Mouse (Mus musculus): ENCODE data around the gene Vmn2r26.
"Not testable (repeated sequence)": the region's sequence is repeated elsewhere in the genome, so short reads cannot be mapped to it uniquely, and the experiment has no call there.

Vmn2r26 gene

GRCm38 (mm10) chr6:124024268-124024667 is at the start of gene Vmn2r26:
Gene Vmn2r26 (plus strand): TSS chr6:124024568.
- not testable (repeated sequence) for H3K27me3 ChIP-seq (ENCODE audit: insufficient read depth, low read length); H3K4me1 ChIP-seq (replicated peaks; ENCODE audit: low read depth, low read length); H3K4me3 ChIP-seq (replicated peaks; ENCODE audit: low read length); H3K36me3 ChIP-seq (ENCODE audit: insufficient read depth, low read length)
- peaks cover 19% of the 10 kb centered on the region for H3K9me3 ChIP-seq (ENCODE audit: low read length)

GRCm38 (mm10) chr6:124020841-124021240 is 3.5 kb upstream of the Vmn2r26 start:
- H3K9me3 ChIP-seq (ENCODE audit: low read length) = peaks cover 23% of the 10 kb centered on the region
- H3K27me3 ChIP-seq (ENCODE audit: insufficient read depth, low read length) = no peaks in the 10 kb centered on the region
- no peaks in the 10 kb centered on the region for H3K4me1 ChIP-seq (replicated peaks; ENCODE audit: low read depth, low read length)
- TF ChIP-seq NANOG (IDR thresholded peaks at IDR 0.05; ENCODE audit: borderline replicate concordance, low read length) (peak; percentile 32; the same call in 1 of the 2 replicates), CTCF (conservative IDR thresholded peaks at IDR 0.05; ENCODE audit: low read length) (no peak), POU5F1 (IDR thresholded peaks at IDR 0.05; ENCODE audit: borderline replicate concordance, low read length) (no peak)
- H3K36me3 ChIP-seq (ENCODE audit: insufficient read depth, low read length) = no peaks in the 10 kb centered on the region; the same call in 1 of the 2 replicates
- H3K4me3 ChIP-seq (replicated peaks; ENCODE audit: low read length) = no peak overlapping the region

GRCm38 (mm10) chr6:124048388-124048787 is 24.0 kb downstream of the Vmn2r26 start:
- TF ChIP-seq CTCF (conservative IDR thresholded peaks at IDR 0.05; ENCODE audit: low read length) (no peak), POU5F1 (IDR thresholded peaks at IDR 0.05; ENCODE audit: borderline replicate concordance, low read length) (no peak), NANOG (IDR thresholded peaks at IDR 0.05; ENCODE audit: borderline replicate concordance, low read length) (no peak)
- no peaks in the 10 kb centered on the region for H3K27me3 ChIP-seq (ENCODE audit: insufficient read depth, low read length)
- no peaks in the 10 kb centered on the region for H3K9me3 ChIP-seq (ENCODE audit: low read length)
- no peak overlapping the region for H3K4me3 ChIP-seq (replicated peaks; ENCODE audit: low read length)
- no peaks in the 10 kb centered on the region for H3K36me3 ChIP-seq (ENCODE audit: insufficient read depth, low read length)
- H3K4me1 ChIP-seq (replicated peaks; ENCODE audit: low read depth, low read length) = no peaks in the 10 kb centered on the region

GRCm38 (mm10) chr6:124053611-124054010 is 29.2 kb downstream of the Vmn2r26 start:
- H3K4me1 ChIP-seq (replicated peaks; ENCODE audit: low read depth, low read length); H3K27me3 ChIP-seq (ENCODE audit: insufficient read depth, low read length); H3K4me3 ChIP-seq (replicated peaks; ENCODE audit: low read length); H3K36me3 ChIP-seq (ENCODE audit: insufficient read depth, low read length); H3K9me3 ChIP-seq (ENCODE audit: low read length): not testable (repeated sequence)

GRCm38 (mm10) chr6:124102334-124102733 is 78.0 kb downstream of the Vmn2r26 start:
- no peaks in the 10 kb centered on the region for H3K36me3 ChIP-seq (ENCODE audit: insufficient read depth, low read length)
- no peaks in the 10 kb centered on the region for H3K9me3 ChIP-seq (ENCODE audit: low read length)
- no peak overlapping the region for H3K4me3 ChIP-seq (replicated peaks; ENCODE audit: low read length)
- TF ChIP-seq NANOG (IDR thresholded peaks at IDR 0.05; ENCODE audit: borderline replicate concordance, low read length) (no peak), CTCF (conservative IDR thresholded peaks at IDR 0.05; ENCODE audit: low read length) (no peak), POU5F1 (IDR thresholded peaks at IDR 0.05; ENCODE audit: borderline replicate concordance, low read length) (no peak)
- H3K4me1 ChIP-seq (replicated peaks; ENCODE audit: low read depth, low read length) = no peaks in the 10 kb centered on the region
- H3K27me3 ChIP-seq (ENCODE audit: insufficient read depth, low read length) = no peaks in the 10 kb centered on the region
